Mouse (Mus musculus): ENCODE data around the gene Mtx1.
"Not testable (repeated sequence)": the region's sequence is repeated elsewhere in the genome, so short reads cannot be mapped to it uniquely, and the experiment has no call there.

Gene Mtx1

GRCm38 (mm10) chr3:89183058-89183958 is 43.6 kb downstream of the Mtx1 start, which contains the start of gene Fam189b:
Gene Fam189b, plus strand, starts transcription at chr3:89183143.
- peak; percentile 86 for DNase-seq (ENCODE audit: low read depth, low spot score)

- DNase-seq (ENCODE audit: low read depth, low spot score), result no peak
Observed at GRCm38 (mm10) chr3:89182531-89183057, 44.3 kb downstream of the Mtx1 start.

- DNase-seq (ENCODE audit: low read depth, low spot score), result no peak
Observed at GRCm38 (mm10) chr3:89181749-89182500, 45.0 kb downstream of the Mtx1 start.

- DNase-seq (ENCODE audit: low read depth, low spot score), result no peak
Observed at GRCm38 (mm10) chr3:89179056-89179455, 47.8 kb downstream of the Mtx1 start.

- DNase-seq (ENCODE audit: low read depth, low spot score), result no peak
Observed at GRCm38 (mm10) chr3:89178107-89178385, 48.8 kb downstream of the Mtx1 start.

GRCm38 (mm10) chr3:89177242-89178106 is 49.4 kb downstream of the Mtx1 start, which contains the start of gene Scamp3:
Gene Scamp3, plus strand, starts transcription at chr3:89177473.
- peak; percentile 97 for DNase-seq (ENCODE audit: low read depth, low spot score)

GRCm38 (mm10) chr3:89176421-89176820 is 50.5 kb downstream of the Mtx1 start:
- DNase-seq (ENCODE audit: low read depth, low spot score), result no peak

GRCm38 (mm10) chr3:89175544-89175943 is 51.3 kb downstream of the Mtx1 start:
- DNase-seq (ENCODE audit: low read depth, low spot score), result no peak

GRCm38 (mm10) chr3:89174844-89175243 is 52.0 kb downstream of the Mtx1 start:
- no peak for DNase-seq (ENCODE audit: low read depth, low spot score)

- DNase-seq (ENCODE audit: low read depth, low spot score), result no peak
Observed at GRCm38 (mm10) chr3:89166945-89167344, 59.9 kb downstream of the Mtx1 start.

- DNase-seq (ENCODE audit: low read depth, low spot score), result no peak
Observed at GRCm38 (mm10) chr3:89165268-89165870, 61.5 kb downstream of the Mtx1 start.

- DNase-seq (ENCODE audit: low read depth, low spot score), result peak; percentile 91
Observed at GRCm38 (mm10) chr3:89164506-89165267, 62.2 kb downstream of the Mtx1 start, which contains the start of gene Clk2. Gene Clk2, plus strand, starts transcription at chr3:89164795.

GRCm38 (mm10) chr3:89163643-89164245 is 63.1 kb downstream of the Mtx1 start:
- DNase-seq (ENCODE audit: low read depth, low spot score), result no peak

GRCm38 (mm10) chr3:89163123-89163522 is 63.8 kb downstream of the Mtx1 start:
- no peak for DNase-seq (ENCODE audit: low read depth, low spot score)

GRCm38 (mm10) chr3:89161786-89162185 is 65.1 kb downstream of the Mtx1 start:
- no peak for DNase-seq (ENCODE audit: low read depth, low spot score)

GRCm38 (mm10) chr3:89161207-89161606 is 65.7 kb downstream of the Mtx1 start:
- DNase-seq (ENCODE audit: low read depth, low spot score), result not testable (repeated sequence)

GRCm38 (mm10) chr3:89159616-89160344 is 67.1 kb downstream of the Mtx1 start, which contains the start of gene Hcn3:
Gene Hcn3, minus strand, starts transcription at chr3:89160196.
- peak; percentile 67 for DNase-seq (ENCODE audit: low read depth, low spot score)

- DNase-seq (ENCODE audit: low read depth, low spot score), result peak; percentile 68
Observed at GRCm38 (mm10) chr3:89159211-89159610, 67.7 kb downstream of the Mtx1 start.

Data from forelimb bud, embryonic 11.5 days (tissue).